Mouse (Mus musculus): Measurements from ENCODE around the gene Pnpla5.
A peak's percentile ranks its signal among the peaks of the same experiment; 100 is the strongest.
"Not testable (repeated sequence)": the region's sequence is repeated elsewhere in the genome, so short reads cannot be mapped to it uniquely, and the experiment has no call there.

Gene Pnpla5

GRCm38 (mm10) chr15:84116466-84116865 lies 6.5 kb downstream of the Pnpla5 start:
- DNase-seq: no peak

- DNase-seq: no peak
Observed at GRCm38 (mm10) chr15:84115727-84116126, 7.2 kb downstream of the Pnpla5 start.

GRCm38 (mm10) chr15:84113873-84114272 lies 9.1 kb downstream of the Pnpla5 start:
- DNase-seq: no peak

- DNase-seq: no peak
Observed at GRCm38 (mm10) chr15:84108899-84109298, 14.1 kb downstream of the Pnpla5 start.

GRCm38 (mm10) chr15:84105924-84106500 lies 17.0 kb downstream of the Pnpla5 start:
- DNase-seq: peak; percentile 59

GRCm38 (mm10) chr15:84105105-84105923 lies 17.7 kb downstream of the Pnpla5 start, which contains the start of gene Sult4a1:
TSS of gene Sult4a1 (minus strand) at chr15:84105754.
- peak; percentile 80 for DNase-seq

- peak; percentile 60 for DNase-seq
Observed at GRCm38 (mm10) chr15:84104626-84105025, 18.3 kb downstream of the Pnpla5 start.

GRCm38 (mm10) chr15:84097536-84097935 lies 25.4 kb downstream of the Pnpla5 start:
- DNase-seq: not testable (repeated sequence)

- peak; percentile 83 for DNase-seq
Observed at GRCm38 (mm10) chr15:84096051-84096450, 26.9 kb downstream of the Pnpla5 start.

GRCm38 (mm10) chr15:84094921-84095320 lies 28.1 kb downstream of the Pnpla5 start:
- DNase-seq: no peak

- no peak for DNase-seq
Observed at GRCm38 (mm10) chr15:84086775-84087174, 36.2 kb downstream of the Pnpla5 start.

GRCm38 (mm10) chr15:84086364-84086763 lies 36.6 kb downstream of the Pnpla5 start:
- no peak for DNase-seq

GRCm38 (mm10) chr15:84080069-84080468 lies 42.9 kb downstream of the Pnpla5 start:
- DNase-seq: no peak

GRCm38 (mm10) chr15:84079519-84079918 lies 43.5 kb downstream of the Pnpla5 start:
- DNase-seq: no peak

GRCm38 (mm10) chr15:84078667-84079066 lies 44.3 kb downstream of the Pnpla5 start:
- DNase-seq: no peak

GRCm38 (mm10) chr15:84077151-84077550 lies 45.8 kb downstream of the Pnpla5 start:
- DNase-seq: no peak

- DNase-seq: peak; percentile 25
Observed at GRCm38 (mm10) chr15:84074705-84075185, 48.2 kb downstream of the Pnpla5 start.

- DNase-seq: peak; percentile 55
Observed at GRCm38 (mm10) chr15:84073911-84074704, 48.9 kb downstream of the Pnpla5 start.

GRCm38 (mm10) chr15:84073058-84073457 lies 49.9 kb downstream of the Pnpla5 start:
- no peak for DNase-seq

- peak; percentile 59 for DNase-seq
Observed at GRCm38 (mm10) chr15:84072226-84072625, 50.7 kb downstream of the Pnpla5 start.

GRCm38 (mm10) chr15:84070116-84070676 lies 52.8 kb downstream of the Pnpla5 start:
- DNase-seq: no peak

- DNase-seq: no peak
Observed at GRCm38 (mm10) chr15:84069455-84070050, 53.4 kb downstream of the Pnpla5 start.
